Mouse (Mus musculus) heart, adult 11 months (tissue): ENCODE results near the gene Batf.
A peak's percentile ranks its signal among the peaks of the same experiment; 100 is the strongest.

ENCODE experiments used
- DNase-seq: peaks from one replicate; pipeline ENCODE4 v3.0.0; 2022

The Batf gene

GRCm38 (mm10) chr12:85686466-85687216 is at the start of gene Batf:
TSS of gene Batf (plus strand) at chr12:85686669.
- peak; percentile 94 for DNase-seq

- no peak for DNase-seq
Observed at GRCm38 (mm10) chr12:85637932-85638331, 48.5 kb upstream of the Batf start.

- no peak for DNase-seq
Observed at GRCm38 (mm10) chr12:85638541-85639325, 47.7 kb upstream of the Batf start.

- peak; percentile 97 for DNase-seq
Observed at GRCm38 (mm10) chr12:85639326-85640008, 47.0 kb upstream of the Batf start.

- peak; percentile 92 for DNase-seq
Observed at GRCm38 (mm10) chr12:85640852-85641563, 45.5 kb upstream of the Batf start.

GRCm38 (mm10) chr12:85641564-85641931 is 44.9 kb upstream of the Batf start:
- DNase-seq = peak; percentile 95

- no peak for DNase-seq
Observed at GRCm38 (mm10) chr12:85643735-85644134, 42.7 kb upstream of the Batf start.

- no peak for DNase-seq
Observed at GRCm38 (mm10) chr12:85645664-85646063, 40.8 kb upstream of the Batf start.

- DNase-seq = peak; percentile 92
Observed at GRCm38 (mm10) chr12:85647346-85647745, 39.1 kb upstream of the Batf start.

GRCm38 (mm10) chr12:85647955-85648354 is 38.5 kb upstream of the Batf start:
- DNase-seq = peak; percentile 91

GRCm38 (mm10) chr12:85659319-85659718 is 27.1 kb upstream of the Batf start:
- no peak for DNase-seq

- DNase-seq = no peak
Observed at GRCm38 (mm10) chr12:85660855-85661254, 25.6 kb upstream of the Batf start.

- DNase-seq = peak; percentile 89
Observed at GRCm38 (mm10) chr12:85662232-85662631, 24.2 kb upstream of the Batf start.

- DNase-seq = peak; percentile 90
Observed at GRCm38 (mm10) chr12:85662896-85663295, 23.6 kb upstream of the Batf start.

- DNase-seq = no peak
Observed at GRCm38 (mm10) chr12:85666112-85666511, 20.4 kb upstream of the Batf start.

GRCm38 (mm10) chr12:85667071-85667470 is 19.4 kb upstream of the Batf start:
- no peak for DNase-seq

- no peak for DNase-seq
Observed at GRCm38 (mm10) chr12:85668696-85669095, 17.8 kb upstream of the Batf start.

GRCm38 (mm10) chr12:85670080-85670479 is 16.4 kb upstream of the Batf start:
- no peak for DNase-seq

- DNase-seq = no peak
Observed at GRCm38 (mm10) chr12:85673914-85674313, 12.6 kb upstream of the Batf start.

- no peak for DNase-seq
Observed at GRCm38 (mm10) chr12:85679117-85679516, 7.4 kb upstream of the Batf start.

GRCm38 (mm10) chr12:85679808-85680207 is 6.7 kb upstream of the Batf start:
- DNase-seq = peak; percentile 89

- no peak for DNase-seq
Observed at GRCm38 (mm10) chr12:85682328-85682727, 4.1 kb upstream of the Batf start.
